Comparison of ENCODE assay signal across 8 mouse cellular contexts in the genomic region with DNA sequence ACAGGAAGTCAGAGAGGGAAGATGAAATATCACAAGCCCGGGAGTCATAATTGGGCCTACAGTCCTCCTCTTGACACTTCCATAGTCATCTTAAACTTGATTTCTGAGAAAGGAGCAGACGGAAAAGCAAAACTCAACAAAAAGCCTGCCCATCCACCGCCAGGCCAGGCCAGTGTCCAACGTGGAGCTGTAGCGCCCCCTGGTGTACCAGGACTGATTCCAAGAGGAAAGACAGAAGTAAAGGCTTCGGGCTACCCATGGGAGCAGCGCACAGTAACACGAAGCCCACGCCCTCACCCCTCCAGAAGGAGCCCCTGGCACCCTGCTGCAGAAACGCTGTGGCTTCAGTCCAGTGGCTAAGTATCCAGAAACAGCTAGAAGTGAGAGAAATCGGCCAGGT. TPM values are rescaled to one million over a fixed set of nuclear protein-coding genes. Genes with fewer than 3 reads are reported as not detected.
DNase-seq lines count a peak whose midpoint lies in the region; ATAC-seq and TF ChIP-seq lines count a peak whose summit lies in the region.

No protein-coding gene starts in this region.

- DNase-seq in B cell, adult 2 months = peak; percentile 64 to 67
- DNase-seq in adrenal gland, postnatal 10 days = peak; percentile 95
- DNase-seq in kidney, postnatal 14 days = peak; percentile 88
- peak; percentile 80 for DNase-seq in liver, embryonic 13.5 days
- DNase-seq in thymus, adult 2 months = peak; percentile 93

- WGBS in embryonic facial prominence, embryonic 12.5 days = 9% methylated on average over 11 of the region's 11 CpGs
- WGBS in heart, embryonic 14.5 days = 5% methylated on average over 11 of the region's 11 CpGs
- 5% methylated on average over 11 of the region's 11 CpGs for WGBS in liver, embryonic 13.5 days (ENCODE audit: insufficient replicate concordance)
- WGBS in olfactory bulb, adult 2 months = 14% methylated on average over 11 of the region's 11 CpGs
- 10% methylated on average over 11 of the region's 11 CpGs for WGBS in thymus, adult 2 months

- H3K27ac ChIP-seq in embryonic facial prominence, embryonic 12.5 days = no peak overlapping the region
- H3K27ac ChIP-seq in heart, embryonic 14.5 days (replicated peaks in 1 of 2; ENCODE audit: control insufficient read depth in 1 of 2, insufficient read depth in 1 of 2, low read depth in 2 of 2, low read length in 2 of 2) = no peak overlapping the region
- no peak overlapping the region for H3K27ac ChIP-seq in liver, embryonic 13.5 days
- H3K27ac ChIP-seq in olfactory bulb, adult 2 months (ENCODE audit: insufficient read depth, low read depth, low read length) = no peak overlapping the region
- H3K27ac ChIP-seq in thymus, adult 2 months (ENCODE audit: control insufficient read depth, insufficient read depth, low read length) = no peak overlapping the region

- H3K4me2 ChIP-seq in embryonic facial prominence, embryonic 12.5 days (replicated peaks) = peak overlapping the region; percentile 38
- peak overlapping the region; percentile 41; the same call in 1 of the 2 replicates for H3K4me2 ChIP-seq in heart, embryonic 14.5 days (ENCODE audit: low read length)
- H3K4me2 ChIP-seq in liver, embryonic 13.5 days = no peak overlapping the region

- no peaks in the 10 kb centered on the region for H3K27me3 ChIP-seq in embryonic facial prominence, embryonic 12.5 days
- 0 out of 2 replicates have a peak, but pooled peaks cover 3% of the 10 kb centered on the region for H3K27me3 ChIP-seq in heart, embryonic 14.5 days (ENCODE audit: control insufficient read depth, insufficient read depth, low read length)
- H3K27me3 ChIP-seq in liver, embryonic 13.5 days = no peaks in the 10 kb centered on the region
- H3K27me3 ChIP-seq in thymus, adult 2 months (ENCODE audit: control insufficient read depth, insufficient read depth, low read length) = no peaks in the 10 kb centered on the region

- H3K9me3 ChIP-seq in embryonic facial prominence, embryonic 12.5 days = no peaks in the 10 kb centered on the region
- H3K9me3 ChIP-seq in heart, embryonic 14.5 days (ENCODE audit: control insufficient read depth, low read length) = no peaks in the 10 kb centered on the region
- H3K9me3 ChIP-seq in liver, embryonic 13.5 days (replicated peaks) = no peaks in the 10 kb centered on the region

- no peaks in the 10 kb centered on the region for H3K36me3 ChIP-seq in embryonic facial prominence, embryonic 12.5 days
- no peaks in the 10 kb centered on the region for H3K36me3 ChIP-seq in heart, embryonic 14.5 days (ENCODE audit: control insufficient read depth, insufficient read depth, low read length)
- no peaks in the 10 kb centered on the region for H3K36me3 ChIP-seq in liver, embryonic 13.5 days
- no peaks in the 10 kb centered on the region for H3K36me3 ChIP-seq in thymus, adult 2 months (ENCODE audit: control insufficient read depth, insufficient read depth, low read length)

- H3K4me1 ChIP-seq in embryonic facial prominence, embryonic 12.5 days = 0 out of 2 replicates have a peak, but pooled peaks cover 3% of the 10 kb centered on the region
- H3K4me1 ChIP-seq in heart, embryonic 14.5 days (ENCODE audit: control insufficient read depth in 2 of 2, insufficient read depth in 2 of 2, low read length in 2 of 2) = no peaks in the 10 kb centered on the region; a peak in 1 of 4 replicates
- H3K4me1 ChIP-seq in liver, embryonic 13.5 days (replicated peaks) = peaks cover 21% of the 10 kb centered on the region
- H3K4me1 ChIP-seq in olfactory bulb, adult 2 months (ENCODE audit: control insufficient read depth, insufficient read depth, low read length) = no peaks in the 10 kb centered on the region
- peaks cover 24% of the 10 kb centered on the region for H3K4me1 ChIP-seq in thymus, adult 2 months (replicated peaks; ENCODE audit: control insufficient read depth, insufficient read depth, low read length)

- TF ChIP-seq CTCF in olfactory bulb, adult 2 months (IDR thresholded peaks at IDR 0.05; ENCODE audit: insufficient read depth, low read depth, low read length) = peak; percentile 71
- peak; percentile 93 for TF ChIP-seq CTCF in thymus, adult 2 months (IDR thresholded peaks at IDR 0.05; ENCODE audit: borderline replicate concordance, control insufficient read depth, extremely low read depth, insufficient read depth, low read length, poor library complexity)

- no peak for TF ChIP-seq POLR2A in olfactory bulb, adult 2 months (IDR thresholded peaks at IDR 0.05; ENCODE audit: insufficient read depth, low read depth, low read length)
- no peak for TF ChIP-seq POLR2A in thymus, adult 2 months (IDR thresholded peaks at IDR 0.05; ENCODE audit: control insufficient read depth, extremely low read depth, insufficient read depth, low read length, poor library complexity)

- ATAC-seq in embryonic facial prominence, embryonic 12.5 days (ENCODE audit: insufficient number of reproducible peaks, insufficient read depth, low FRiP score, low TSS enrichment) = no peak
- ATAC-seq in heart, embryonic 14.5 days (ENCODE audit: insufficient number of reproducible peaks, insufficient read depth, low FRiP score, low read depth) = peak; percentile 61; the same call in 1 of the 2 replicates
- no peak; the same call in 1 of the 2 replicates for ATAC-seq in liver, embryonic 13.5 days (ENCODE audit: low read depth)

- no peak overlapping the region; the same call in 1 of the 2 replicates for H3K4me3 ChIP-seq in embryonic facial prominence, embryonic 12.5 days
- H3K4me3 ChIP-seq in heart, embryonic 14.5 days (ENCODE audit: control insufficient read depth in 1 of 2, insufficient read depth in 1 of 2, low read depth in 1 of 2, low read length in 2 of 2) = no peak overlapping the region
- H3K4me3 ChIP-seq in liver, embryonic 13.5 days (replicated peaks) = no peak overlapping the region
- no peak overlapping the region for H3K4me3 ChIP-seq in olfactory bulb, adult 2 months (ENCODE audit: insufficient read depth, low read depth, low read length)
- H3K4me3 ChIP-seq in thymus, adult 2 months (ENCODE audit: control insufficient read depth, insufficient read depth, low read length) = no peak overlapping the region

- no peak overlapping the region for H3K9ac ChIP-seq in embryonic facial prominence, embryonic 12.5 days
- no peak overlapping the region for H3K9ac ChIP-seq in heart, embryonic 14.5 days (ENCODE audit: low read length)
- no peak overlapping the region for H3K9ac ChIP-seq in liver, embryonic 13.5 days

RNA-seq across cellular contexts. Expression of a gene that starts 6.5 kb away (rescaled TPM):
- under 1 TPM in 1 of 2 experiments, not detected in 1; 0.09 TPM for total RNA-seq in adrenal gland, postnatal 10 days (2021)
- polyA plus RNA-seq in embryonic facial prominence, embryonic 12.5 days (2016; fragmentation: Nextera tagmentation; extraction: Ambion mirVana) = not detected in 2 replicates
- polyA plus RNA-seq in heart, embryonic 14.5 days (2014; fragmentation: Nextera tagmentation; extraction: Ambion mirVana) = not detected in 2 replicates
- not detected in 2 replicates for polyA plus RNA-seq in liver, embryonic 13.5 days (2015; fragmentation: Nextera tagmentation; extraction: Ambion mirVana)
- not detected in 2 replicates for polyA plus RNA-seq in olfactory bulb, adult 2 months (2012; ENCODE audit: insufficient read depth, insufficient read length, low replicate concordance, missing spikeins)
- polyA plus RNA-seq in thymus, adult 2 months (2012; rRNA removed) = 88.6 and 94.5 TPM in 2 replicates

RNA-seq across cellular contexts. Expression of a gene that starts 17.3 kb away (rescaled TPM):
- not detected for total RNA-seq in adrenal gland, postnatal 10 days (2021)
- polyA plus RNA-seq in embryonic facial prominence, embryonic 12.5 days (2016; fragmentation: Nextera tagmentation; extraction: Ambion mirVana) = 0.43 and 0.60 TPM in 2 replicates
- polyA plus RNA-seq in heart, embryonic 14.5 days (2014; fragmentation: Nextera tagmentation; extraction: Ambion mirVana) = 0.77 and 2.7 TPM in 2 replicates
- not detected in 2 replicates for polyA plus RNA-seq in liver, embryonic 13.5 days (2015; fragmentation: Nextera tagmentation; extraction: Ambion mirVana)
- not detected in 2 replicates for polyA plus RNA-seq in olfactory bulb, adult 2 months (2012; ENCODE audit: insufficient read depth, insufficient read length, low replicate concordance, missing spikeins)
- not detected in 2 replicates for polyA plus RNA-seq in thymus, adult 2 months (2012; rRNA removed)

Comparison
In these comparisons a context has a peak if more than half of its experiments do, and no peak if none do; other contexts are left out.
1. RNA of a gene that starts 6.5 kb away (polyA plus RNA-seq): 88.6 to 94.5 TPM in thymus, adult 2 months; not detected in embryonic facial prominence, embryonic 12.5 days, not detected in heart, embryonic 14.5 days, not detected in liver, embryonic 13.5 days and not detected in olfactory bulb, adult 2 months; every median in the first group is over 10 times any median in the second.
2. Peak in every context shown above with its lines, with median percentiles within 50 percentile points of each other: DNase-seq.